In the genomic region with DNA sequence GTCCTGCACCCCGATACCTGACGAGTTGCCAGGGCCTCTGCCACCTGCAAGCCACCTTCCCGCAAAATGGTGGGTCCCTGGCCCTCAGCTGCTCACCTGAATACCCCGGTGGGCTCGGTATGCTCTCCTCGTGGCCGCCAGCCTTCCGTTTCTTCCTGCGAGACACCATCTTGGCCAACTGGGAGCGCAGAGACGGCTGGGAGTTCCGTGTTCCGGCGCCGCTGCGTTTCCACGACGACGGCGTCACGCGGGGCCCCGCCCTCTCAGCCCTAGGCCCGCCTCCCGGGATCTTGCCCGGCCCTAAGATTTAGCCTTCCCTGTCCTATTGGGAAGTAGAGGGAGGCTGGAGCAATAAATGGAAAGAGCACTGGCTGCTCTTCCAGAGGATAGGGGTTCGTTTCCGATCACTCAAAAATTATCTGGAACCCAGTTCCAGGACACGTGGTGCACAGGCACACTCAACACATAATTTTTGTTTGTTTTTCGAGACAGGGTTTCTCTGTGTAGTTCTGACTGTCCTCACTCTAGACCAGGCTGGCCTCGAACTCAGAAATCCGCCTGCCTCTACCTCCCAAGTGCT, we compare ENCODE assay signal across 8 mouse cellular contexts. TPM values are rescaled to one million over a fixed set of nuclear protein-coding genes. Genes with fewer than 3 reads are reported as not detected.
DNase-seq lines count a peak whose midpoint lies in the region; ATAC-seq and TF ChIP-seq lines count a peak whose summit lies in the region.

Rrp7a (minus strand) TSS at position 236 of the 580 bp plus-strand sequence.

- H3K4me1 ChIP-seq in erythroblast, embryonic 14.5 days (ENCODE audit: control insufficient read depth), result peaks cover 22% of the 10 kb centered on the region
- H3K4me1 ChIP-seq in heart, embryonic 12.5 days (replicated peaks), result peaks cover 12% of the 10 kb centered on the region
- peaks cover 4% of the 10 kb centered on the region; the same call in 1 of the 2 replicates for H3K4me1 ChIP-seq in kidney, postnatal 0 days (replicated peaks; ENCODE audit: insufficient read depth, low read length)
- H3K4me1 ChIP-seq in liver, embryonic 11.5 days (replicated peaks; ENCODE audit: control insufficient read depth, insufficient read depth, low read length), result 0 out of 2 replicates have a peak, but pooled peaks cover 8% of the 10 kb centered on the region
- peaks cover 7% of the 10 kb centered on the region; the same call in 1 of the 2 replicates for H3K4me1 ChIP-seq in stomach, embryonic 14.5 days (ENCODE audit: control insufficient read depth, insufficient read depth, low read length)

- H3K27ac ChIP-seq in heart, embryonic 12.5 days (ENCODE audit: poor library complexity, severe bottlenecking), result peak within 1 kb of the TSS; percentile 57
- H3K27ac ChIP-seq in kidney, postnatal 0 days, result peak within 1 kb of the TSS; percentile 82
- H3K27ac ChIP-seq in liver, embryonic 11.5 days (ENCODE audit: low read depth, low read length), result peak within 1 kb of the TSS; percentile 70
- peak within 1 kb of the TSS; percentile 59 for H3K27ac ChIP-seq in stomach, embryonic 14.5 days (ENCODE audit: low read length)

- no peaks in the 10 kb centered on the region for H3K9me3 ChIP-seq in erythroblast, embryonic 14.5 days (ENCODE audit: control insufficient read depth, low read length)
- no peaks in the 10 kb centered on the region for H3K9me3 ChIP-seq in heart, embryonic 12.5 days (replicated peaks)
- H3K9me3 ChIP-seq in kidney, postnatal 0 days (replicated peaks; ENCODE audit: low read length), result no peaks in the 10 kb centered on the region
- no peaks in the 10 kb centered on the region for H3K9me3 ChIP-seq in liver, embryonic 11.5 days (ENCODE audit: control insufficient read depth, low read length)
- no peaks in the 10 kb centered on the region for H3K9me3 ChIP-seq in stomach, embryonic 14.5 days (ENCODE audit: control insufficient read depth, low read depth, low read length)

- peaks cover 63% of the 10 kb centered on the region for H3K36me3 ChIP-seq in C2C12 (ENCODE audit: control insufficient read depth, insufficient read depth)
- H3K36me3 ChIP-seq in erythroblast, embryonic 14.5 days (ENCODE audit: control insufficient read depth), result peaks cover 60% of the 10 kb centered on the region
- H3K36me3 ChIP-seq in heart, embryonic 12.5 days, result peaks cover 51% of the 10 kb centered on the region
- H3K36me3 ChIP-seq in kidney, postnatal 0 days (ENCODE audit: insufficient read depth, low read length), result peaks cover 32% of the 10 kb centered on the region
- H3K36me3 ChIP-seq in liver, embryonic 11.5 days (ENCODE audit: control insufficient read depth, insufficient read depth, low read length), result peaks cover 32% of the 10 kb centered on the region
- H3K36me3 ChIP-seq in stomach, embryonic 14.5 days (ENCODE audit: control insufficient read depth, insufficient read depth, low read length), result peaks cover 38% of the 10 kb centered on the region

- peak within 1 kb of the TSS; percentile 95 for H3ac ChIP-seq in C2C12 (ENCODE audit: control insufficient read depth, insufficient read length, low read depth)

- peak; percentile 34; the same call in 1 of the 2 replicates for TF ChIP-seq POLR2A in brain, embryonic 14.5 days (IDR thresholded peaks at IDR 0.05; ENCODE audit: borderline replicate concordance, extremely low read depth, insufficient read depth, insufficient read length, poor library complexity, severe bottlenecking)

- peak within 1 kb of the TSS; percentile 100 for H3K4me3 ChIP-seq in C2C12 (ENCODE audit: insufficient read depth, poor library complexity, severe bottlenecking)
- H3K4me3 ChIP-seq in erythroblast, embryonic 14.5 days (replicated peaks), result peak within 1 kb of the TSS; percentile 96
- H3K4me3 ChIP-seq in heart, embryonic 12.5 days, result peak within 1 kb of the TSS; percentile 87
- H3K4me3 ChIP-seq in kidney, postnatal 0 days (replicated peaks; ENCODE audit: low read depth, low read length), result peak within 1 kb of the TSS; percentile 91
- H3K4me3 ChIP-seq in liver, embryonic 11.5 days (ENCODE audit: low read depth, low read length), result peak within 1 kb of the TSS; percentile 95
- peak within 1 kb of the TSS; percentile 83 for H3K4me3 ChIP-seq in stomach, embryonic 14.5 days (ENCODE audit: low read depth, low read length)

- peak within 1 kb of the TSS; percentile 78 for H3K9ac ChIP-seq in heart, embryonic 12.5 days
- peak within 1 kb of the TSS; percentile 63 for H3K9ac ChIP-seq in kidney, postnatal 0 days (ENCODE audit: low read depth, low read length)
- peak within 1 kb of the TSS; percentile 76 for H3K9ac ChIP-seq in liver, embryonic 11.5 days (ENCODE audit: low read depth, low read length)
- peak within 1 kb of the TSS; percentile 65 for H3K9ac ChIP-seq in stomach, embryonic 14.5 days (replicated peaks; ENCODE audit: low read depth, low read length)

- DNase-seq in brain, embryonic 14.5 days (ENCODE audit: low read depth), result peak; percentile 96
- DNase-seq in kidney, postnatal 0 days (ENCODE audit: low spot score), result peak; percentile 93
- DNase-seq in liver, embryonic 11.5 days (ENCODE audit: low spot score), result peak; percentile 87
- peak; percentile 81 for DNase-seq in naive thymus-derived CD4-positive, alpha-beta T cell, adult 2 months (ENCODE audit: low read depth)

- 9% methylated on average over 32 of the region's 32 CpGs for WGBS in heart, embryonic 12.5 days
- WGBS in kidney, postnatal 0 days, result 9% methylated on average over 32 of the region's 32 CpGs
- WGBS in liver, embryonic 11.5 days, result 7% methylated on average over 32 of the region's 32 CpGs
- 8% methylated on average over 32 of the region's 32 CpGs for WGBS in stomach, embryonic 14.5 days

- peak; percentile 91 for ATAC-seq in heart, embryonic 12.5 days (ENCODE audit: insufficient number of reproducible peaks, low FRiP score)
- peak; percentile 89 for ATAC-seq in kidney, postnatal 0 days (replicated peaks; ENCODE audit: low FRiP score, low read depth)
- peak; percentile 89 for ATAC-seq in liver, embryonic 11.5 days (replicated peaks; ENCODE audit: low FRiP score)
- ATAC-seq in stomach, embryonic 14.5 days (ENCODE audit: insufficient number of reproducible peaks, insufficient read depth, low FRiP score, low read depth), result peak; percentile 91

- no peaks in the 10 kb centered on the region for H3K27me3 ChIP-seq in C2C12 (ENCODE audit: control insufficient read depth, insufficient read depth, insufficient read length)
- no peaks in the 10 kb centered on the region for H3K27me3 ChIP-seq in erythroblast, embryonic 14.5 days (ENCODE audit: control insufficient read depth)
- no peaks in the 10 kb centered on the region for H3K27me3 ChIP-seq in heart, embryonic 12.5 days (replicated peaks)
- H3K27me3 ChIP-seq in kidney, postnatal 0 days (ENCODE audit: insufficient read depth, low read length), result no peaks in the 10 kb centered on the region
- no peaks in the 10 kb centered on the region for H3K27me3 ChIP-seq in liver, embryonic 11.5 days (replicated peaks; ENCODE audit: control insufficient read depth, insufficient read depth, low read length)
- no peaks in the 10 kb centered on the region for H3K27me3 ChIP-seq in stomach, embryonic 14.5 days (ENCODE audit: control insufficient read depth, insufficient read depth, low read length)

- H3K79me3 ChIP-seq in C2C12 (ENCODE audit: low read depth), result peaks cover 25% of the 10 kb centered on the region

- H3K4me2 ChIP-seq in heart, embryonic 12.5 days, result peak within 1 kb of the TSS; percentile 96
- peak within 1 kb of the TSS; percentile 84 for H3K4me2 ChIP-seq in kidney, postnatal 0 days (ENCODE audit: low read length)
- H3K4me2 ChIP-seq in liver, embryonic 11.5 days, result peak within 1 kb of the TSS; percentile 93
- peak within 1 kb of the TSS; percentile 88 for H3K4me2 ChIP-seq in stomach, embryonic 14.5 days (replicated peaks; ENCODE audit: low read depth, low read length)

- no peak for TF ChIP-seq CTCF in C2C12 (IDR thresholded peaks at IDR 0.05; ENCODE audit: control insufficient read depth, insufficient read depth, insufficient read length)
- no peak for TF ChIP-seq CTCF in brain, embryonic 14.5 days (IDR thresholded peaks at IDR 0.05; ENCODE audit: borderline replicate concordance, extremely low read depth, insufficient read depth, insufficient read length)
- no peak for TF ChIP-seq CTCF in kidney, postnatal 0 days (IDR thresholded peaks at IDR 0.05; ENCODE audit: low read depth)

- peaks cover 49% of the 10 kb centered on the region for H3K79me2 ChIP-seq in C2C12 (ENCODE audit: control insufficient read depth, insufficient read depth)

TF ChIP-seq in C2C12, 6 proteins besides CTCF, POLR2A, EP300 and RAD21:
- TF ChIP-seq FOSL1 (IDR thresholded peaks at IDR 0.05; ENCODE audit: insufficient read depth, low read length, poor library complexity, severe bottlenecking), result no peak
- TF ChIP-seq USF1 (IDR thresholded peaks at IDR 0.05; ENCODE audit: low read depth), result peak; percentile 63
- TF ChIP-seq MAX (IDR thresholded peaks at IDR 0.05), result peak; percentile 63
- TF ChIP-seq MYOD1 (IDR thresholded peaks at IDR 0.05; ENCODE audit: control insufficient read depth, insufficient read length, low read depth), result no peak
- no peak for TF ChIP-seq CEBPB (IDR thresholded peaks at IDR 0.05; ENCODE audit: low read depth)

RNA-seq across cellular contexts. Expression of gene Rrp7a, which starts in this region (rescaled TPM):
- 171 TPM for polyA plus RNA-seq in C2C12 (2012; fragmentation: generic; extraction: Trizol)
- 106 and 111 TPM in 2 replicates for polyA plus RNA-seq in brain, embryonic 14.5 days (2012; rRNA removed)
- 3.3 and 5.1 TPM in 2 replicates for polyA plus RNA-seq in erythroblast, embryonic 14.5 days (2012)
- polyA plus RNA-seq in heart, embryonic 12.5 days (2016; fragmentation: Nextera tagmentation; extraction: Ambion mirVana), result 39.3 and 44.8 TPM in 2 replicates
- 52.9 and 56.2 TPM in 2 replicates for polyA plus RNA-seq in kidney, postnatal 0 days (2015; fragmentation: Nextera tagmentation; extraction: Ambion mirVana)
- polyA plus RNA-seq in liver, embryonic 11.5 days (2014; fragmentation: Nextera tagmentation; extraction: Ambion mirVana), result 71.1 and 77.6 TPM in 2 replicates
- 45.9 and 49.3 TPM in 2 replicates for polyA plus RNA-seq in stomach, embryonic 14.5 days (2014; fragmentation: Nextera tagmentation; extraction: Ambion mirVana)

Comparison
In these comparisons a context has a peak if more than half of its experiments do, and no peak if none do; other contexts are left out.
1. Peak in every context shown above with its lines: DNase-seq, ATAC-seq, H3K4me3 ChIP-seq and H3K27ac ChIP-seq.